ENCODE assay signal across 21 mouse cellular contexts in the genomic region with DNA sequence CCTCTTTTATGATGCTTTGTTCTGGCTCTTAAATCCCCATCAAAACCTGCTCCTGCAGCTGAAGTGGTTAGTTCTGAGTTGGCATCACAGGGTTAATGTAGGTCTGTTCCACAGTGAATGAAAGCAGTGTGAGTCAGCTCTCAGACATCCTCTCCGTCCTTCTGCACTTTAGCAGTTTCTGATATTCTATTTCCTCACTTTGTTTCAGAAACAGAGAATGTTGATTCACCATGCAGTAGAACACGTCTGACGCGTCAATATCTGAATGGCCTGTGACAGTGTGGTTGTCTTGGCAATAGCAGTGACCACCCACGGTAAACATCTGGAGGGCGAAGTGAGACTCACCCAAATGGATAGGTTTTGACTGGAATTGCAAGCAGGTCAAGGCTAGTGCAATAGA. TPM values are rescaled to one million over a fixed set of nuclear protein-coding genes. Genes with fewer than 3 reads are reported as not detected.
DNase-seq lines count a peak whose midpoint lies in the region; ATAC-seq lines count a peak whose summit lies in the region.
"Had no signal": no experiment of that assay in that cellular context is flagged by ENCODE, and none has a peak within 500 bp of the region (broad histone marks: within the 10 kb centered on the region; RNA-seq: fewer than 3 reads in every experiment).

No protein-coding gene starts in this region.

- no peak overlapping the region for H3K4me2 ChIP-seq in heart, embryonic 11.5 days
- H3K4me2 ChIP-seq in liver, embryonic 16.5 days (ENCODE audit: low read depth, low read length), result no peak overlapping the region
- H3K4me2 ChIP-seq in liver, embryonic 12.5 days, result no peak overlapping the region
- H3K4me2 ChIP-seq: forebrain, embryonic 12.5 days; limb, embryonic 13.5 days; neural tube, embryonic 13.5 days had no signal

- DNase-seq in heart, adult 18-20 months, result no peak
- DNase-seq in Muller cell, postnatal 12 days (ENCODE audit: inconsistent ontology term), result peak; percentile 82
- peak; percentile 71 for DNase-seq in fibroblast of lung, adult 2 months (ENCODE audit: low read depth)
- DNase-seq in thymus, postnatal 10 days (ENCODE audit: low spot score in 2 of 2), result no peak
- no peak for DNase-seq in retina, embryonic 14.5 days (ENCODE audit: low spot score)
- DNase-seq: cerebellum, adult 8-10 months; kidney, adult 11 months; retina, postnatal 1 day had no signal

- H3K9ac ChIP-seq in heart, embryonic 11.5 days (ENCODE audit: low read depth, low read length), result no peak overlapping the region
- no peak overlapping the region for H3K9ac ChIP-seq in liver, embryonic 16.5 days (ENCODE audit: low read depth, low read length)
- no peak overlapping the region for H3K9ac ChIP-seq in liver, embryonic 12.5 days
- H3K9ac ChIP-seq: forebrain, embryonic 12.5 days; limb, embryonic 13.5 days; neural tube, embryonic 13.5 days had no signal

- no peaks in the 10 kb centered on the region for H3K9me3 ChIP-seq in heart, embryonic 11.5 days (replicated peaks; ENCODE audit: control insufficient read depth, low read length)
- no peaks in the 10 kb centered on the region for H3K9me3 ChIP-seq in liver, embryonic 16.5 days (replicated peaks; ENCODE audit: control insufficient read depth, low read length)
- H3K9me3 ChIP-seq in liver, embryonic 12.5 days (replicated peaks), result no peaks in the 10 kb centered on the region
- H3K9me3 ChIP-seq: forebrain, embryonic 12.5 days; hindbrain, embryonic 10.5 days; limb, embryonic 13.5 days; neural tube, embryonic 13.5 days had no signal

- peak overlapping the region; percentile 50; the same call in 1 of the 2 replicates for H3K27ac ChIP-seq in heart, embryonic 11.5 days (ENCODE audit: low read depth, low read length)
- H3K27ac ChIP-seq in liver, embryonic 16.5 days (ENCODE audit: low read length), result no peak overlapping the region
- no peak overlapping the region for H3K27ac ChIP-seq in liver, embryonic 12.5 days
- H3K27ac ChIP-seq: forebrain, embryonic 12.5 days; hindbrain, embryonic 10.5 days; limb, embryonic 13.5 days; neural tube, embryonic 13.5 days had no signal

- no peaks in the 10 kb centered on the region for H3K27me3 ChIP-seq in heart, embryonic 11.5 days (ENCODE audit: control insufficient read depth, insufficient read depth, low read length)
- no peaks in the 10 kb centered on the region for H3K27me3 ChIP-seq in liver, embryonic 16.5 days (ENCODE audit: control insufficient read depth, insufficient read depth, low read depth, low read length)
- no peaks in the 10 kb centered on the region for H3K27me3 ChIP-seq in liver, embryonic 12.5 days (replicated peaks)
- H3K27me3 ChIP-seq: forebrain, embryonic 12.5 days; limb, embryonic 13.5 days; neural tube, embryonic 13.5 days had no signal

- 48% methylated on average over 6 of the region's 6 CpGs for WGBS in heart, embryonic 11.5 days (ENCODE audit: insufficient replicate concordance)
- 31% methylated on average over 6 of the region's 6 CpGs for WGBS in liver, embryonic 16.5 days (ENCODE audit: insufficient replicate concordance)
- WGBS in liver, embryonic 12.5 days (ENCODE audit: insufficient replicate concordance), result 49% methylated on average over 6 of the region's 6 CpGs

- H3K4me3 ChIP-seq in heart, embryonic 11.5 days (ENCODE audit: low read depth, low read length), result no peak overlapping the region
- no peak overlapping the region for H3K4me3 ChIP-seq in liver, embryonic 16.5 days (ENCODE audit: low read depth, low read length)
- H3K4me3 ChIP-seq in liver, embryonic 12.5 days, result no peak overlapping the region
- H3K4me3 ChIP-seq: forebrain, embryonic 12.5 days; hindbrain, embryonic 10.5 days; limb, embryonic 13.5 days; neural tube, embryonic 13.5 days had no signal

- peak; percentile 53; the same call in 1 of the 2 replicates for ATAC-seq in heart, embryonic 11.5 days (replicated peaks; ENCODE audit: insufficient number of reproducible peaks, low FRiP score, low TSS enrichment)
- peak; percentile 35; the same call in 1 of the 2 replicates for ATAC-seq in liver, embryonic 16.5 days (ENCODE audit: low read depth)
- no peak for ATAC-seq in liver, embryonic 12.5 days
- ATAC-seq: midbrain, embryonic 16.5 days had no signal

- H3K36me3 ChIP-seq in heart, embryonic 11.5 days (ENCODE audit: control insufficient read depth, insufficient read depth, low read length), result no peaks in the 10 kb centered on the region
- no peaks in the 10 kb centered on the region for H3K36me3 ChIP-seq in liver, embryonic 16.5 days (ENCODE audit: control insufficient read depth, insufficient read depth)
- H3K36me3 ChIP-seq in liver, embryonic 12.5 days, result no peaks in the 10 kb centered on the region
- H3K36me3 ChIP-seq: forebrain, embryonic 12.5 days; hindbrain, embryonic 10.5 days; limb, embryonic 13.5 days; neural tube, embryonic 13.5 days had no signal

- peaks cover 3% of the 10 kb centered on the region; the same call in 1 of the 2 replicates for H3K4me1 ChIP-seq in heart, embryonic 11.5 days (ENCODE audit: control insufficient read depth, insufficient read depth, low read length)
- H3K4me1 ChIP-seq in liver, embryonic 16.5 days (ENCODE audit: control insufficient read depth, low read depth, low read length), result no peaks in the 10 kb centered on the region
- no peaks in the 10 kb centered on the region for H3K4me1 ChIP-seq in liver, embryonic 12.5 days
- H3K4me1 ChIP-seq: forebrain, embryonic 12.5 days; neural tube, embryonic 13.5 days had no signal

RNA-seq across cellular contexts. Expression of gene Igfbp3, which starts 24.0 kb away (rescaled TPM):
- polyA plus RNA-seq in heart, embryonic 11.5 days (2014; fragmentation: Nextera tagmentation; extraction: Ambion mirVana), result 20.9 and 22.2 TPM in 2 replicates
- total RNA-seq in heart, adult 18-20 months (2021), result 10 to 100 TPM; 25.5 to 40.3 TPM
- polyA plus RNA-seq in liver, embryonic 16.5 days (2015; fragmentation: Nextera tagmentation; extraction: Ambion mirVana), result 14.3 and 14.9 TPM in 2 replicates
- 42.6 and 43.2 TPM in 2 replicates for polyA plus RNA-seq in liver, embryonic 12.5 days (2016; fragmentation: Nextera tagmentation; extraction: Ambion mirVana)

RNA-seq across cellular contexts. Expression of gene Igfbp1, which starts 40.1 kb away (rescaled TPM):
- 0.27 TPM in 1 of 2 replicates, not detected in the other for polyA plus RNA-seq in heart, embryonic 11.5 days (2014; fragmentation: Nextera tagmentation; extraction: Ambion mirVana)
- not detected for total RNA-seq in heart, adult 18-20 months (2021)
- 339 and 343 TPM in 2 replicates for polyA plus RNA-seq in liver, embryonic 16.5 days (2015; fragmentation: Nextera tagmentation; extraction: Ambion mirVana)
- polyA plus RNA-seq in liver, embryonic 12.5 days (2016; fragmentation: Nextera tagmentation; extraction: Ambion mirVana), result 39.5 and 41.4 TPM in 2 replicates
- total RNA-seq: gastrocnemius, adult 18-20 months; left cerebral cortex, adult 18-20 months had no signal
- polyA plus RNA-seq: forebrain, embryonic 12.5 days; spleen, adult 2 months had no signal

RNA-seq across cellular contexts. Expression of gene Gm11985, which starts 49.3 kb away (rescaled TPM):
- not detected in 2 replicates for polyA plus RNA-seq in heart, embryonic 11.5 days (2014; fragmentation: Nextera tagmentation; extraction: Ambion mirVana)
- total RNA-seq in heart, adult 18-20 months (2021), result not detected
- not detected in 2 replicates for polyA plus RNA-seq in liver, embryonic 16.5 days (2015; fragmentation: Nextera tagmentation; extraction: Ambion mirVana)
- polyA plus RNA-seq in liver, embryonic 12.5 days (2016; fragmentation: Nextera tagmentation; extraction: Ambion mirVana), result not detected in 2 replicates
- total RNA-seq: gastrocnemius, adult 18-20 months; left cerebral cortex, adult 18-20 months had no signal
- polyA plus RNA-seq: brain, embryonic 14.5 days; forebrain, embryonic 12.5 days; hindbrain, embryonic 10.5 days; midbrain, embryonic 16.5 days; neural tube, embryonic 13.5 days; spleen, adult 2 months; thymus, postnatal 0 days had no signal

Comparison
In these comparisons a context has a peak if more than half of its experiments do, and no peak if none do; other contexts are left out.
1. DNase-seq: peak in Muller cell, postnatal 12 days (single experiment) and fibroblast of lung, adult 2 months (single experiment); none in heart, adult 18-20 months (0 of 2), thymus, postnatal 10 days (0 of 2) and retina, embryonic 14.5 days (single experiment).
2. RNA of gene Igfbp1, which starts 40.1 kb away (polyA plus RNA-seq): 339 to 343 TPM in liver, embryonic 16.5 days and 39.5 to 41.4 TPM in liver, embryonic 12.5 days; 0.27 TPM in heart, embryonic 11.5 days; every median in the first group is over 10 times any median in the second.